Mouse (Mus musculus): Measurements from ENCODE around the gene Stk40.

GRCm38 (mm10) chr4:126108061-126108740 lies 4.4 kb downstream of the Stk40 start:
- TF ChIP-seq CTCF (IDR thresholded peaks at IDR 0.05; ENCODE audit: low read depth, low read length) (no peak), POLR2A (IDR thresholded peaks at IDR 0.05; ENCODE audit: insufficient read depth, low read length) (no peak)

Data from ES-Bruce4 (cell line).